Mouse (Mus musculus): ENCODE results near the gene Pif1. TPM values are rescaled to one million over a fixed set of nuclear protein-coding genes. Genes with fewer than 3 reads are reported as not detected.
A peak's percentile ranks its signal among the peaks of the same experiment; 100 is the strongest.

The Pif1 gene
- polyA plus RNA-seq, 1 experiment, result 0.11 TPM

GRCm38 (mm10) chr9:65574513-65575392 lies 12.2 kb upstream of the Pif1 start:
- no peaks in the 10 kb centered on the region for H3K4me1 ChIP-seq (ENCODE audit: control insufficient read depth, insufficient read depth, low read length)
- no peak overlapping the region for H3K27ac ChIP-seq (ENCODE audit: insufficient read depth, low read depth, low read length)
- no peak for TF ChIP-seq POLR2A (IDR thresholded peaks at IDR 0.05; ENCODE audit: low read depth, low read length)
- TF ChIP-seq CTCF (conservative IDR thresholded peaks at IDR 0.05; ENCODE audit: insufficient read depth, insufficient read length, low read depth, low read length), result no peak
- 89% methylated on average over 11 of the region's 11 CpGs for WGBS
- H3K36me3 ChIP-seq (ENCODE audit: control insufficient read depth, insufficient read depth, low read length), result no peaks in the 10 kb centered on the region
- no peak overlapping the region for H3K4me3 ChIP-seq (ENCODE audit: insufficient read depth, low read depth, low read length)
- no peak for DNase-seq
- H3K27me3 ChIP-seq (replicated peaks; ENCODE audit: control insufficient read depth, insufficient read depth, low read length), result no peaks in the 10 kb centered on the region

GRCm38 (mm10) chr9:65575393-65576196 lies 11.4 kb upstream of the Pif1 start:
- TF ChIP-seq POLR2A (IDR thresholded peaks at IDR 0.05; ENCODE audit: low read depth, low read length) (no peak), CTCF (conservative IDR thresholded peaks at IDR 0.05; ENCODE audit: insufficient read depth, insufficient read length, low read depth, low read length) (no peak)
- Histone ChIP-seq H3K36me3 (ENCODE audit: control insufficient read depth, insufficient read depth, low read length) (no peaks in the 10 kb centered on the region), H3K27me3 (replicated peaks; ENCODE audit: control insufficient read depth, insufficient read depth, low read length) (no peaks in the 10 kb centered on the region), H3K4me1 (ENCODE audit: control insufficient read depth, insufficient read depth, low read length) (peaks cover 3% of the 10 kb centered on the region; the same call in 1 of the 2 replicates), H3K27ac (ENCODE audit: insufficient read depth, low read depth, low read length) (no peak overlapping the region), H3K4me3 (ENCODE audit: insufficient read depth, low read depth, low read length) (no peak overlapping the region)
- WGBS, result 66% methylated on average over 8 of the region's 8 CpGs
- no peak for DNase-seq

DNA sequence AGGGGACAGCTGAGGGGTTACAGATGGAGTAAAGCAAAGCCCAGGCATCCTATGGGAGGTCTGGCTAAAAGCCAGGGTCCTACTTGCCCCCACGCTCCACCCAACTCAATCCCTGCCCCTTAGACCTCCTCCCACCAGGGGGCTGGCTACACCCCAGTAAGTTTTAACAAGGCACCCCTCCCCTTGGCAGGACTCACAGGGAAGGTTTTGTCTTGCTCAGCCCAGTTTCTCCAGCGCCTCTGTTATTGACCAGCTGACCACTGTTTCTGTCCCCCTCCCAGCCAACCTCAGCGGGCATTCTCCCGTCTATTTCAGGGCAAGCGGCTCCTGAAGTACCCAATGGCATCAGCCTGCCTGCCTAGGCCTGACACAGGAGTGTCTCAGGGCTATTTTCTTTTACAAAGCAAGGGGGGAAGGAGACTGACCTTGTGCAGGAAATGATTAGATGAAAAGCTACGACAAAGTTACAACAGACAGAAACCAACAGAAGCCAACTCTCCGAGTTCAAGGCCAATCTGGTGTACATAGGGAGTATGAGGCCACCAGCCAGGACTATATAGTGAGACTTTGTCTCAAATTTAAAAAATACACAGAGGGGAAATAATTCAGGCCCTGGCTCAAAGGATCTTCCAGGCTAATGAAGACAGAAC lies 10.0 kb upstream of the Pif1 start:
- TF ChIP-seq POLR2A (IDR thresholded peaks at IDR 0.05; ENCODE audit: low read depth, low read length) (no peak), CTCF (conservative IDR thresholded peaks at IDR 0.05; ENCODE audit: insufficient read depth, insufficient read length, low read depth, low read length) (no peak)
- Histone ChIP-seq H3K36me3 (ENCODE audit: control insufficient read depth, insufficient read depth, low read length) (no peaks in the 10 kb centered on the region), H3K4me1 (ENCODE audit: control insufficient read depth, insufficient read depth, low read length) (peaks cover 6% of the 10 kb centered on the region; the same call in 1 of the 2 replicates), H3K27me3 (replicated peaks; ENCODE audit: control insufficient read depth, insufficient read depth, low read length) (no peaks in the 10 kb centered on the region), H3K4me3 (ENCODE audit: insufficient read depth, low read depth, low read length) (no peak overlapping the region), H3K27ac (ENCODE audit: insufficient read depth, low read depth, low read length) (no peak overlapping the region)
- WGBS, result 53% methylated on average over 7 of the region's 7 CpGs
- DNase-seq, result no peak

DNA sequence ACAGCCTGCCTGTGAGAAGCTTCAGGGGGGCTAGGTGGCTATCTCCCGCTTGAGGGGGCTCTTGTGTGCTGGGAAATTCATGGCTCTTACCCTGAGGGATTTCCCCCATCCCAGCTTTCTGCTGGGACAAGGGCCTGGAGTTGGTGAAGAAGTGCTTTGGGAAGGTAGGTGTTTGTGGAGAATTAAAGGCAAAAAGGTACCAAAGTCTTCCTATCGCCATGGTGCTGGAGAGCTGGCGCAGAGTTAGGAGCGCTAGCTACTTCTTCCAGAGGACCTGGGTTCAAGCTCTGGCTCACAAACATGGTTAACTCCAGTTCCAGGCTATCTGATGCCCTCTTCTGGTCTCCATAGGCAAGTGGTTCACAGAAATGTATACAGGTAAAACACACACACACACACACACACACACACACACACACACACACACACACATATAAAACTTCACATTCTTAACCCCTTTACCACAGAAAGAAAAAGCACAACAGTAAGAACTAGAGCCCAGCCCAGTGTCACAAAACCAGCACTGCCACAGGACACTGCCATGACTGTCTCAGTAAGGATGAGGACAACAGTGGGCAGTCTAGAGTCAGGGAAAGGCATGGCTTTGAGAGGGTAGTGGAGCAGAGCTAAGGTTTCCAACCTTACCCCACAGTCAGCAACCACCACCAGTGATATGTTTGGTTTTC lies 9.3 kb upstream of the Pif1 start:
- H3K4me1 ChIP-seq (ENCODE audit: control insufficient read depth, insufficient read depth, low read length), result peaks cover 6% of the 10 kb centered on the region; the same call in 1 of the 2 replicates
- H3K27me3 ChIP-seq (replicated peaks; ENCODE audit: control insufficient read depth, insufficient read depth, low read length), result no peaks in the 10 kb centered on the region
- H3K4me3 ChIP-seq (ENCODE audit: insufficient read depth, low read depth, low read length), result peak overlapping the region; percentile 25; the same call in 1 of the 2 replicates
- no peaks in the 10 kb centered on the region for H3K36me3 ChIP-seq (ENCODE audit: control insufficient read depth, insufficient read depth, low read length)
- DNase-seq, result no peak
- 92% methylated on average over 4 of the region's 4 CpGs for WGBS
- TF ChIP-seq POLR2A (IDR thresholded peaks at IDR 0.05; ENCODE audit: low read depth, low read length) (no peak), CTCF (conservative IDR thresholded peaks at IDR 0.05; ENCODE audit: insufficient read depth, insufficient read length, low read depth, low read length) (no peak)
- H3K27ac ChIP-seq (ENCODE audit: insufficient read depth, low read depth, low read length), result no peak overlapping the region

DNA sequence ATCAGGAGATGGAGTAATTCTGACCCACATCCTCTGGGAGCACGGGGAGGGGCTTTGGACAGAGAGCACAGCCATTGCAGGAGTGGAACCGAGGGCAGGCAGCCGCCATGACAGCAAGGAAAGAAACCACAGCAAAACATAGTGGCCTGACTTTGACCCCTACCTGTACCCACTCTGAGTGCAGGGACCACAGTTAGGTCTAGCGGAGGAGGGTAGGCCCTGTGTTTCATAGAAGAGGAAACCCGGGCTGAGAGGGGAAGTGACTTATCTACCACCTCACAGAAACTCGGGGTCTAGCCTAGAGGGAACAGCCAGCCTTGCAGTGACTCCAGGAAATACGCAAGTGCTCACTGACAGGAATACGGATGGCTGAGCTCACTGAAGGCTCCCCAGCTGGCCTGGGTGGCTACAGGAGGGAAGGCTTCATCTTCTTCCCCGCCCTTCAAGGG lies 8.1 kb upstream of the Pif1 start:
- WGBS, result 56% methylated on average over 9 of the region's 9 CpGs
- H3K36me3 ChIP-seq (ENCODE audit: control insufficient read depth, insufficient read depth, low read length), result no peaks in the 10 kb centered on the region
- H3K4me1 ChIP-seq (ENCODE audit: control insufficient read depth, insufficient read depth, low read length), result peaks cover 6% of the 10 kb centered on the region; the same call in 1 of the 2 replicates
- peak; percentile 68 for DNase-seq
- peak overlapping the region; percentile 58 for H3K4me3 ChIP-seq (ENCODE audit: insufficient read depth, low read depth, low read length)
- no peaks in the 10 kb centered on the region for H3K27me3 ChIP-seq (replicated peaks; ENCODE audit: control insufficient read depth, insufficient read depth, low read length)
- peak overlapping the region; percentile 53; the same call in 1 of the 2 replicates for H3K27ac ChIP-seq (ENCODE audit: insufficient read depth, low read depth, low read length)
- TF ChIP-seq POLR2A (IDR thresholded peaks at IDR 0.05; ENCODE audit: low read depth, low read length) (no peak), CTCF (conservative IDR thresholded peaks at IDR 0.05; ENCODE audit: insufficient read depth, insufficient read length, low read depth, low read length) (no peak)

DNA sequence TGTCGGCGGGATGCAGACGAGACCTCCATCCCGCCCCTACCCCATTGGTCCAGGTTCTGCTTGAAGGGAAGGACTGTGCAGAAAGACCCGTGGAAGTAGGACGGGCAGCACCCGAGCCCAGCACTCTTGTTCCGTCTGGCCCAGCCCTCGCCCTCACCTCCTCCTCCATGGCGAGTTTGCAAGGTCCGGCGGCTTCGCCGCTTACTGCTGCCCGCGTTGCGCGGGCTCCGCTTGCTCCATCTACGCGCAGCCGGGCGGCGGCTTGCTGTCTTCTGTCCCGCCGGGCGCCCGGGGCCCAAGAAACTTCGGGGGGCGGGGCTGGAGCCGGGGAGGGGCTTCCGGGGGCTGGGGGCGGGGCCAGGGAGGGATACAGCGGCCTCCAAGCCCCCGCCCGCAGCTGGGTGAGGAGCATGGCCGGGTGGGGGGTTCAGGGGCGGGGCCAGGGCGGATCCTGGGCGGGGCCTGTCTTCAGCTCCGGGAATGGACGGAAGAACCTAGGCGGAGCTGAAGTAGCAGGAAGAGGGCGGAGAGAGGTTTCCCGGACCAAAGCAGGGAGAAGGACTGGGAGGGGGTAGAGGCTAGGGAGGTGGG lies 7.1 kb upstream of the Pif1 start, which contains the start of gene Plekho2:
TSS of gene Plekho2 (minus strand) at position 260 of the 591 bp plus-strand sequence.
- Histone ChIP-seq H3K27ac (ENCODE audit: insufficient read depth, low read depth, low read length) (peak within 1 kb of the TSS; percentile 68), H3K36me3 (ENCODE audit: control insufficient read depth, insufficient read depth, low read length) (no peaks in the 10 kb centered on the region), H3K4me3 (ENCODE audit: insufficient read depth, low read depth, low read length) (peak within 1 kb of the TSS; percentile 67), H3K4me1 (ENCODE audit: control insufficient read depth, insufficient read depth, low read length) (peaks cover 6% of the 10 kb centered on the region; the same call in 1 of the 2 replicates), H3K27me3 (replicated peaks; ENCODE audit: control insufficient read depth, insufficient read depth, low read length) (no peaks in the 10 kb centered on the region)
- TF ChIP-seq CTCF (conservative IDR thresholded peaks at IDR 0.05; ENCODE audit: insufficient read depth, insufficient read length, low read depth, low read length), result no peak
- peak; percentile 97 for DNase-seq
- WGBS, result under 1% methylated on average over 43 of the region's 45 CpGs
